Mouse (Mus musculus): ENCODE measurements around the gene Ipo9. TPM values are rescaled to one million over a fixed set of nuclear protein-coding genes. Genes with fewer than 3 reads are reported as not detected.

The Ipo9 gene
- polyA plus RNA-seq, 1 experiment from 2014 or later = 114 TPM

- Histone ChIP-seq H3K27me3 (replicated peaks; ENCODE audit: control insufficient read depth, insufficient read depth, low read length) (no peaks in the 10 kb centered on the region), H3K4me1 (ENCODE audit: control insufficient read depth, insufficient read depth, low read length) (no peaks in the 10 kb centered on the region), H3K9me3 (replicated peaks; ENCODE audit: control insufficient read depth, low read length) (no peaks in the 10 kb centered on the region), H3K4me3 (ENCODE audit: low read depth, low read length) (no peak overlapping the region), H3K27ac (ENCODE audit: low read depth, low read length) (no peak overlapping the region), H3K36me3 (ENCODE audit: control insufficient read depth, insufficient read depth, low read length) (peaks cover 66% of the 10 kb centered on the region), H3K4me2 (ENCODE audit: low read length) (no peak overlapping the region), H3K9ac (ENCODE audit: low read length) (no peak overlapping the region)
- WGBS = 91% methylated on average over 12 of the region's 12 CpGs
- DNase-seq (ENCODE audit: low spot score) (no peak), ATAC-seq (no peak)
Measured at GRCm38 (mm10) chr1:135443506-135443905, 13.2 kb upstream of the Ipo9 start.

- WGBS = 99% methylated on average over 3 of the region's 3 CpGs
- Histone ChIP-seq H3K27me3 (replicated peaks; ENCODE audit: control insufficient read depth, insufficient read depth, low read length) (no peaks in the 10 kb centered on the region), H3K4me2 (ENCODE audit: low read length) (no peak overlapping the region), H3K4me3 (ENCODE audit: low read depth, low read length) (no peak overlapping the region), H3K9me3 (replicated peaks; ENCODE audit: control insufficient read depth, low read length) (no peaks in the 10 kb centered on the region), H3K9ac (ENCODE audit: low read length) (no peak overlapping the region), H3K36me3 (ENCODE audit: control insufficient read depth, insufficient read depth, low read length) (peaks cover 72% of the 10 kb centered on the region), H3K27ac (ENCODE audit: low read depth, low read length) (no peak overlapping the region), H3K4me1 (ENCODE audit: control insufficient read depth, insufficient read depth, low read length) (no peaks in the 10 kb centered on the region)
- no peak for DNase-seq (ENCODE audit: low spot score)
- no peak for ATAC-seq
Measured at GRCm38 (mm10) chr1:135441861-135442260, 11.6 kb upstream of the Ipo9 start.

GRCm38 (mm10) chr1:135440986-135441385 lies 10.7 kb upstream of the Ipo9 start:
- Histone ChIP-seq H3K4me2 (ENCODE audit: low read length) (no peak overlapping the region), H3K27me3 (replicated peaks; ENCODE audit: control insufficient read depth, insufficient read depth, low read length) (no peaks in the 10 kb centered on the region), H3K4me1 (ENCODE audit: control insufficient read depth, insufficient read depth, low read length) (no peaks in the 10 kb centered on the region), H3K9ac (ENCODE audit: low read length) (no peak overlapping the region), H3K9me3 (replicated peaks; ENCODE audit: control insufficient read depth, low read length) (no peaks in the 10 kb centered on the region), H3K36me3 (ENCODE audit: control insufficient read depth, insufficient read depth, low read length) (peaks cover 72% of the 10 kb centered on the region), H3K4me3 (ENCODE audit: low read depth, low read length) (no peak overlapping the region), H3K27ac (ENCODE audit: low read depth, low read length) (no peak overlapping the region)
- ATAC-seq = no peak
- WGBS = 88% methylated on average over 6 of the region's 6 CpGs
- DNase-seq (ENCODE audit: low spot score) = no peak

GRCm38 (mm10) chr1:135438801-135439200 lies 8.5 kb upstream of the Ipo9 start:
- Histone ChIP-seq H3K4me1 (ENCODE audit: control insufficient read depth, insufficient read depth, low read length) (no peaks in the 10 kb centered on the region), H3K4me3 (ENCODE audit: low read depth, low read length) (no peak overlapping the region), H3K4me2 (ENCODE audit: low read length) (no peak overlapping the region), H3K9ac (ENCODE audit: low read length) (no peak overlapping the region), H3K9me3 (replicated peaks; ENCODE audit: control insufficient read depth, low read length) (no peaks in the 10 kb centered on the region), H3K27ac (ENCODE audit: low read depth, low read length) (no peak overlapping the region), H3K36me3 (ENCODE audit: control insufficient read depth, insufficient read depth, low read length) (peaks cover 60% of the 10 kb centered on the region), H3K27me3 (replicated peaks; ENCODE audit: control insufficient read depth, insufficient read depth, low read length) (no peaks in the 10 kb centered on the region)
- no peak for DNase-seq (ENCODE audit: low spot score)
- WGBS = 94% methylated on average over 6 of the region's 6 CpGs
- ATAC-seq = no peak

GRCm38 (mm10) chr1:135435823-135436222 lies 5.5 kb upstream of the Ipo9 start:
- peak; percentile 67 for DNase-seq (ENCODE audit: low spot score)
- no peak overlapping the region for H3K9ac ChIP-seq (ENCODE audit: low read length)
- peaks cover 5% of the 10 kb centered on the region for H3K4me1 ChIP-seq (ENCODE audit: control insufficient read depth, insufficient read depth, low read length)
- no peak overlapping the region for H3K27ac ChIP-seq (ENCODE audit: low read depth, low read length)
- H3K4me2 ChIP-seq (ENCODE audit: low read length) = no peak overlapping the region
- no peaks in the 10 kb centered on the region for H3K9me3 ChIP-seq (replicated peaks; ENCODE audit: control insufficient read depth, low read length)
- H3K36me3 ChIP-seq (ENCODE audit: control insufficient read depth, insufficient read depth, low read length) = peaks cover 31% of the 10 kb centered on the region
- peak; percentile 75 for ATAC-seq
- no peaks in the 10 kb centered on the region for H3K27me3 ChIP-seq (replicated peaks; ENCODE audit: control insufficient read depth, insufficient read depth, low read length)
- WGBS = 43% methylated on average over 2 of the region's 2 CpGs
- no peak overlapping the region for H3K4me3 ChIP-seq (ENCODE audit: low read depth, low read length)

GRCm38 (mm10) chr1:135430669-135431017 lies 344 bp upstream of the Ipo9 start:
- DNase-seq (ENCODE audit: low spot score) = no peak
- 2% methylated on average over 14 of the region's 14 CpGs for WGBS
- H3K4me1 ChIP-seq (ENCODE audit: control insufficient read depth, insufficient read depth, low read length) = peaks cover 20% of the 10 kb centered on the region
- peaks cover 15% of the 10 kb centered on the region for H3K36me3 ChIP-seq (ENCODE audit: control insufficient read depth, insufficient read depth, low read length)
- H3K27ac ChIP-seq (ENCODE audit: low read depth, low read length) = peak overlapping the region; percentile 86; the same call in 1 of the 2 replicates
- peak overlapping the region; percentile 94 for H3K9ac ChIP-seq (ENCODE audit: low read length)
- no peaks in the 10 kb centered on the region for H3K27me3 ChIP-seq (replicated peaks; ENCODE audit: control insufficient read depth, insufficient read depth, low read length)
- H3K9me3 ChIP-seq (replicated peaks; ENCODE audit: control insufficient read depth, low read length) = no peaks in the 10 kb centered on the region
- peak; percentile 77 for ATAC-seq
- peak overlapping the region; percentile 95 for H3K4me3 ChIP-seq (ENCODE audit: low read depth, low read length)
- H3K4me2 ChIP-seq (ENCODE audit: low read length) = peak overlapping the region; percentile 57

- no peaks in the 10 kb centered on the region for H3K27me3 ChIP-seq (replicated peaks; ENCODE audit: control insufficient read depth, insufficient read depth, low read length)
- H3K4me3 ChIP-seq (ENCODE audit: low read depth, low read length) = no peak overlapping the region
- peaks cover 20% of the 10 kb centered on the region for H3K4me1 ChIP-seq (ENCODE audit: control insufficient read depth, insufficient read depth, low read length)
- H3K36me3 ChIP-seq (ENCODE audit: control insufficient read depth, insufficient read depth, low read length) = peaks cover 44% of the 10 kb centered on the region
- no peak overlapping the region for H3K27ac ChIP-seq (ENCODE audit: low read depth, low read length)
- ATAC-seq (no peak), DNase-seq (ENCODE audit: low spot score) (no peak)
- WGBS = 89% methylated on average over 6 of the region's 6 CpGs
- no peak overlapping the region for H3K9ac ChIP-seq (ENCODE audit: low read length)
- peak overlapping the region; percentile 57; the same call in 1 of the 2 replicates for H3K4me2 ChIP-seq (ENCODE audit: low read length)
- H3K9me3 ChIP-seq (replicated peaks; ENCODE audit: control insufficient read depth, low read length) = no peaks in the 10 kb centered on the region
Measured at GRCm38 (mm10) chr1:135427390-135427789, 2.9 kb downstream of the Ipo9 start.

GRCm38 (mm10) chr1:135426645-135427044 lies 3.7 kb downstream of the Ipo9 start:
- H3K4me2 ChIP-seq (ENCODE audit: low read length) = no peak overlapping the region
- H3K9ac ChIP-seq (ENCODE audit: low read length) = no peak overlapping the region
- ATAC-seq (no peak), DNase-seq (ENCODE audit: low spot score) (no peak)
- no peak overlapping the region for H3K4me3 ChIP-seq (ENCODE audit: low read depth, low read length)
- peaks cover 20% of the 10 kb centered on the region for H3K4me1 ChIP-seq (ENCODE audit: control insufficient read depth, insufficient read depth, low read length)
- WGBS = 96% methylated on average over 10 of the region's 10 CpGs
- H3K27me3 ChIP-seq (replicated peaks; ENCODE audit: control insufficient read depth, insufficient read depth, low read length) = no peaks in the 10 kb centered on the region
- H3K36me3 ChIP-seq (ENCODE audit: control insufficient read depth, insufficient read depth, low read length) = peaks cover 46% of the 10 kb centered on the region
- H3K9me3 ChIP-seq (replicated peaks; ENCODE audit: control insufficient read depth, low read length) = no peaks in the 10 kb centered on the region
- H3K27ac ChIP-seq (ENCODE audit: low read depth, low read length) = no peak overlapping the region

GRCm38 (mm10) chr1:135422772-135423171 lies 7.5 kb downstream of the Ipo9 start:
- H3K4me1 ChIP-seq (ENCODE audit: control insufficient read depth, insufficient read depth, low read length) = peaks cover 4% of the 10 kb centered on the region
- H3K4me3 ChIP-seq (ENCODE audit: low read depth, low read length) = no peak overlapping the region
- no peak for ATAC-seq
- H3K27ac ChIP-seq (ENCODE audit: low read depth, low read length) = no peak overlapping the region
- no peaks in the 10 kb centered on the region for H3K9me3 ChIP-seq (replicated peaks; ENCODE audit: control insufficient read depth, low read length)
- H3K36me3 ChIP-seq (ENCODE audit: control insufficient read depth, insufficient read depth, low read length) = peaks cover 73% of the 10 kb centered on the region
- WGBS = 93% methylated on average over 6 of the region's 6 CpGs
- no peak overlapping the region for H3K4me2 ChIP-seq (ENCODE audit: low read length)
- DNase-seq (ENCODE audit: low spot score) = no peak
- no peaks in the 10 kb centered on the region for H3K27me3 ChIP-seq (replicated peaks; ENCODE audit: control insufficient read depth, insufficient read depth, low read length)
- H3K9ac ChIP-seq (ENCODE audit: low read length) = no peak overlapping the region
